Mouse (Mus musculus) frontal cortex, postnatal 25 days (tissue): Measurements from ENCODE around the gene Sp4.

Experiments
- DNase-seq, 2 experiments: peaks; one replicate each; pipeline ENCODE4 v3.0.0; 2022; ENCODE audit warnings: low spot score in 2 of 2

Gene Sp4

GRCm38 (mm10) chr12:118276385-118276784, 24.9 kb downstream of the Sp4 start:
- no peak for DNase-seq

- DNase-seq: no peak
These were observed 36.3 kb downstream of the Sp4 start for GRCm38 (mm10) chr12:118264905-118265304.

GRCm38 (mm10) chr12:118263878-118264277, 37.4 kb downstream of the Sp4 start:
- DNase-seq: no peak

GRCm38 (mm10) chr12:118255292-118255782, 45.9 kb downstream of the Sp4 start:
- no peak for DNase-seq

- no peak for DNase-seq
These were observed 80.1 kb downstream of the Sp4 start for GRCm38 (mm10) chr12:118221182-118221581.

GRCm38 (mm10) chr12:118220062-118220461, 81.2 kb downstream of the Sp4 start:
- DNase-seq: no peak

GRCm38 (mm10) chr12:118212163-118212562, 89.1 kb downstream of the Sp4 start:
- DNase-seq: no peak

- DNase-seq: peak; percentile 6 to 30
These were observed 102.7 kb downstream of the Sp4 start, which contains the start of gene Dnah11 for GRCm38 (mm10) chr12:118198386-118199093. Gene Dnah11 (minus strand): TSS chr12:118199043.

- DNase-seq: no peak
These were observed 104.7 kb downstream of the Sp4 start for GRCm38 (mm10) chr12:118196583-118196982.

GRCm38 (mm10) chr12:118189535-118189934, 111.7 kb downstream of the Sp4 start:
- no peak for DNase-seq

- DNase-seq: no peak
These were observed 113.6 kb downstream of the Sp4 start for GRCm38 (mm10) chr12:118187663-118188062.

- DNase-seq: no peak
These were observed 114.3 kb downstream of the Sp4 start for GRCm38 (mm10) chr12:118186881-118187489.

GRCm38 (mm10) chr12:118186120-118186880, 114.9 kb downstream of the Sp4 start:
- no peak for DNase-seq
